Mouse (Mus musculus) heart, embryonic 14.5 days (tissue): ENCODE results near the gene Pde2a. TPM values are rescaled to one million over a fixed set of nuclear protein-coding genes. Genes with fewer than 3 reads are reported as not detected.
A peak's percentile ranks its signal among the peaks of the same experiment; 100 is the strongest.

Source experiments
- ATAC-seq: fragments of 200-750 bp; cut with Nextera tagmentation; 2 replicates; pipeline ENCODE4 v1.8.0; 2017; ENCODE audit warnings: low read depth, moderate TSS enrichment; ENCODE audit not compliant: insufficient number of reproducible peaks, insufficient read depth, low FRiP score
- H3K27ac ChIP-seq, 2 experiments: fragments of 200-500 bp in 1 of 2; fragments of 300-500 bp in 1 of 2; sonication (generic) in 1 of 2; replicated peaks in 1 of 2; 2 replicates each; pipeline ENCODE4 v1.5.1; 2012 to 2014; ENCODE audit warnings: low read depth in 2 of 2, low read length in 2 of 2, control low read depth in 1 of 2, mild to moderate bottlenecking in 1 of 2, mixed read lengths in 1 of 2; ENCODE audit not compliant: control insufficient read depth in 1 of 2, insufficient read depth in 1 of 2
- H3K27me3 ChIP-seq: fragments of 300-500 bp; sonication (generic); 2 replicates; pipeline ENCODE4 v1.6.1; 2014; ENCODE audit warnings: mild to moderate bottlenecking, low read length, control low read depth; ENCODE audit not compliant: control insufficient read depth, insufficient read depth
- H3K36me3 ChIP-seq: fragments of 300-500 bp; sonication (generic); 2 replicates; pipeline ENCODE4 v1.6.1; 2014; ENCODE audit warnings: mild to moderate bottlenecking, control low read depth, low read length, mixed read lengths; ENCODE audit not compliant: control insufficient read depth, insufficient read depth
- H3K4me1 ChIP-seq, 2 experiments: fragments of 200-500 bp in 1 of 2; fragments of 300-500 bp in 1 of 2; sonication (generic) in 1 of 2; 2 replicates each; pipeline ENCODE4 v1.6.1; 2012 to 2014; ENCODE audit warnings: low read length in 2 of 2, control low read depth in 1 of 2, mixed read lengths in 1 of 2; ENCODE audit not compliant: control insufficient read depth in 2 of 2, insufficient read depth in 2 of 2
- H3K4me2 ChIP-seq: fragments of 300-500 bp; sonication (generic); 2 replicates; pipeline ENCODE4 v1.6.1; 2014; ENCODE audit warnings: mild to moderate bottlenecking, low read length
- H3K4me3 ChIP-seq, 2 experiments: fragments of 200-500 bp in 1 of 2; fragments of 300-500 bp in 1 of 2; sonication (generic) in 1 of 2; 2 replicates each; pipeline ENCODE4 v1.5.1; 2012 to 2014; ENCODE audit warnings: low read length in 2 of 2, mild to moderate bottlenecking in 2 of 2, control low read depth in 1 of 2, low read depth in 1 of 2, moderate library complexity in 1 of 2; ENCODE audit not compliant: control insufficient read depth in 1 of 2, insufficient read depth in 1 of 2
- H3K9ac ChIP-seq: fragments of 300-500 bp; sonication (generic); 2 replicates; pipeline ENCODE4 v1.6.1; 2014; ENCODE audit warnings: mild to moderate bottlenecking, low read length
- H3K9me3 ChIP-seq: fragments of 300-500 bp; sonication (generic); 2 replicates; pipeline ENCODE4 v1.6.1; 2016; ENCODE audit warnings: low read length, control low read depth; ENCODE audit not compliant: control insufficient read depth
- WGBS: fragments of 180-500 bp; shearing (Covaris S2); extraction: QIAGEN DNeasy Blood & Tissue Kit; methylation state at CpG from one replicate; pipeline ENCODE4 v1.1.7; 2014; 5-methylcytosine and 5-hydroxymethylcytosine counted together
- polyA plus RNA-seq: library from polyadenylated mRNA; unstranded; fragments of >200 nt; fragmentation: Nextera tagmentation; extraction: Ambion mirVana; gene quantifications from 2 replicates; pipeline ENCODE4 v1.2.1, GENCODE M21; 2014

Pde2a gene
- polyA plus RNA-seq, 1 experiment from 2014 or later: 13.8 TPM

GRCm38 (mm10) chr7:101503351-101503750 is 81.9 kb downstream of the Pde2a start:
- Histone ChIP-seq H3K4me2 (no peak overlapping the region), H3K27me3 (peaks cover 64% of the 10 kb centered on the region), H3K9me3 (no peaks in the 10 kb centered on the region), H3K4me3 (no peak overlapping the region), H3K36me3 (no peaks in the 10 kb centered on the region), H3K27ac (no peak overlapping the region), H3K4me1 (peaks cover 0 to 3% of the 10 kb centered on the region in 2 experiments; a peak in 1 of 4 replicates), H3K9ac (no peak overlapping the region)
- WGBS: 21% methylated on average over 8 of the region's 8 CpGs
- ATAC-seq: no peak; the same call in 1 of the 2 replicates

DNA sequence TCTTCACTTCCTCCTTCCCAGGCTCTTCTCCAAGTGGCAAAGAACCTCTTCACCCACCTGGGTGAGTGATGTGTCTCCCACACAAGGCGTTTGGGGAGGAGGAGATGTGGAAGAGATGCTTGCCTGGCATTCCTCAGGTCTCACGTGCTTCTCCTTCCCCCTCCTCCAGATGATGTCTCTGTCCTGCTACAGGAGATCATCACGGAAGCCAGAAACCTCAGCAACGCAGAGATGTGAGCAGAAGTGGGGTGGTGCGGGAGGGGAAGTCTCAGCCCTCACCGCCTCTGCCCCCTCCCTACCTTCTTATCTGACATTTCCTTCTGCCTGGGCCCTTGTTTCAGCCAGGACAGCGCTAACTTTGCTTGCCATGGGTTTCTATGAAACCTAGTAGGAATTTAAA is 82.3 kb downstream of the Pde2a start:
- Histone ChIP-seq H3K27me3 (peaks cover 60% of the 10 kb centered on the region), H3K4me2 (no peak overlapping the region)

DNA sequence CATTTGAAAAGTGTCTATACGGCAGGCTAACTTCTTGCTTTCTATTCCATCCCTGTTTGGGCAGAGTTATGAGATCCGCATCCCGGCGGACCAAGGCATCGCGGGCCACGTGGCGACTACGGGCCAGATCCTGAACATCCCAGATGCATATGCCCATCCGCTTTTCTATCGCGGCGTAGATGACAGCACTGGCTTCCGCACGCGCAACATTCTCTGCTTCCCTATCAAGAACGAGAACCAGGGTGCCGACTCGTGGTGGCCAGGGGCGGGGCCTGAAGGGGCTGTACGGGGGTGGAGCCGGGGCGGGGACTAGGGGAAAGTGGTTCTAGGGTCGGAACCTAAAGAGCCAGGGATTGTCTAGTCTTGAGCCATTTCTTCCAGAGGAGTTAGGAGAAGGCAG is 83.0 kb downstream of the Pde2a start:
- ATAC-seq: no peak
- peaks cover 53% of the 10 kb centered on the region for H3K27me3 ChIP-seq

More for the DNA sequence above, 82.3 kb downstream of the Pde2a start:
- Histone ChIP-seq H3K9me3 (no peaks in the 10 kb centered on the region), H3K9ac (no peak overlapping the region), H3K36me3 (no peaks in the 10 kb centered on the region), H3K27ac (no peak overlapping the region), H3K4me1 (peaks cover 0 to 3% of the 10 kb centered on the region in 2 experiments; a peak in 1 of 4 replicates), H3K4me3 (no peak overlapping the region)
- no peak for ATAC-seq
- 30% methylated on average over 7 of the region's 7 CpGs for WGBS

GRCm38 (mm10) chr7:101509212-101509611 is 87.7 kb downstream of the Pde2a start:
- Histone ChIP-seq H3K4me1 (peaks cover 0 to 3% of the 10 kb centered on the region in 2 experiments; a peak in 1 of 4 replicates), H3K27me3 (peaks cover 21% of the 10 kb centered on the region), H3K36me3 (no peaks in the 10 kb centered on the region), H3K9ac (no peak overlapping the region), H3K9me3 (no peaks in the 10 kb centered on the region), H3K4me3 (no peak overlapping the region), H3K4me2 (no peak overlapping the region), H3K27ac (no peak overlapping the region)
- ATAC-seq: no peak
- 48% methylated on average over 2 of the region's 2 CpGs for WGBS

More for the DNA sequence above, 83.0 kb downstream of the Pde2a start:
- Histone ChIP-seq H3K36me3 (no peaks in the 10 kb centered on the region), H3K4me1 (peaks cover 0 to 3% of the 10 kb centered on the region in 2 experiments; a peak in 1 of 4 replicates), H3K27ac (no peak overlapping the region), H3K9ac (0 out of 2 replicates have a peak overlapping the region, but pooled peaks have one; percentile 12), H3K4me2 (peak overlapping the region; percentile 54), H3K4me3 (peak overlapping the region; percentile 20 to 25; a peak in 3 of 4 replicates), H3K9me3 (no peaks in the 10 kb centered on the region)
- WGBS: 7% methylated on average over 24 of the region's 24 CpGs

GRCm38 (mm10) chr7:101513655-101514054 is 92.2 kb downstream of the Pde2a start:
- ATAC-seq: no peak
- no peak overlapping the region for H3K4me3 ChIP-seq
- no peak overlapping the region for H3K27ac ChIP-seq
- no peaks in the 10 kb centered on the region for H3K4me1 ChIP-seq
- no peak overlapping the region for H3K4me2 ChIP-seq
- no peaks in the 10 kb centered on the region for H3K36me3 ChIP-seq
- no peaks in the 10 kb centered on the region for H3K9me3 ChIP-seq
- WGBS: 66% methylated on average over 7 of the region's 7 CpGs
- no peak overlapping the region for H3K9ac ChIP-seq
- no peaks in the 10 kb centered on the region for H3K27me3 ChIP-seq

DNA sequence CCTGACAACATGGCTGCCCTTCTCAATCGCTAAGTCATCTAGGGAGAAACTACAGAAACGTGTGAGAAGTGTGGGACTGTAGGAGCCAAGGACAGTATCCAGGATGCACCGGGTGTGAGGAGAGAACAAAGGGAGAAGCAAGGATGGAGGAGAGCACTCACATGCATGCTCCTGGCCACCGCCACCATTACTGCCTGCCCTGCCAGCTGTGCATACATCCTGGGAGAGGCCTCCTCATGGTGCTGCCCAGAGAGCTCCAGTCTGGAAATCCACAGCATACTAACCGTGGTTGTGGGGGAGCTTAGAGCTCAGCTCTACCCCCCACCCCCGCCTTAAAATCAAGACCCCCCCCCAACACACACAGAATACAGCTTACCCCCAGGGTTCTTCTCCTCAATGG is 93.3 kb downstream of the Pde2a start:
- ATAC-seq: no peak
- Histone ChIP-seq H3K9me3 (no peaks in the 10 kb centered on the region), H3K36me3 (no peaks in the 10 kb centered on the region), H3K4me3 (no peak overlapping the region), H3K27me3 (no peaks in the 10 kb centered on the region), H3K27ac (no peak overlapping the region), H3K4me2 (no peak overlapping the region), H3K4me1 (no peaks in the 10 kb centered on the region), H3K9ac (no peak overlapping the region)
- WGBS: 83% methylated on average over 6 of the region's 6 CpGs

- Histone ChIP-seq H3K27me3 (no peaks in the 10 kb centered on the region), H3K9ac (no peak overlapping the region), H3K27ac (no peak overlapping the region), H3K4me1 (no peaks in the 10 kb centered on the region), H3K4me3 (no peak overlapping the region), H3K4me2 (no peak overlapping the region), H3K36me3 (no peaks in the 10 kb centered on the region), H3K9me3 (no peaks in the 10 kb centered on the region)
- 23% methylated on average over 6 of the region's 6 CpGs for WGBS
- no peak for ATAC-seq
These were observed 93.8 kb downstream of the Pde2a start for GRCm38 (mm10) chr7:101515295-101515694.

DNA sequence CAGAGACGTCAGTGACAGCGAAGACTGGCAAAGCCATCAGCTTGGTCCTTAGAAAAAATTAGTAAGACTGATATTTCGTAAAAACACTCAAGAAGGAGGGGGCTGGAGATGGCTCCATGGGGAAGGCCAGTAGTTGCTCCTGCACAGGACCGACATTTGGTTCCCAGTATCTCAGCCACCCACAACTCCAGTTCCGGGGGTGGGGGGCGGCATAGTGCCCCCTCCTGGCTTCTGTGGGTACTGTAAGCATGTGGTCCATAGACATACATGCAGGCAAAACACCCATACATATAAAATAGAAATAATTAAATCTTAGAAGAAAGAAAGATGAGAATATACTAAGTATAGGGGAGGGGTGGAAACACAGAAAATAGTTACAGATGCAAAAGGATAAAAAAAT is 95.0 kb downstream of the Pde2a start:
- H3K4me3 ChIP-seq: no peak overlapping the region
- no peak overlapping the region for H3K4me2 ChIP-seq
- no peaks in the 10 kb centered on the region for H3K9me3 ChIP-seq
- H3K27me3 ChIP-seq: no peaks in the 10 kb centered on the region
- no peak overlapping the region for H3K27ac ChIP-seq
- H3K36me3 ChIP-seq: no peaks in the 10 kb centered on the region
- 62% methylated on average over 6 of the region's 6 CpGs for WGBS
- H3K9ac ChIP-seq: no peak overlapping the region
- no peaks in the 10 kb centered on the region for H3K4me1 ChIP-seq
- no peak for ATAC-seq
